Mouse (Mus musculus) retina, postnatal 1 day (tissue): ENCODE measurements around the gene Sult2a6.

Source experiments
- DNase-seq: peaks from one replicate; pipeline ENCODE4 v3.0.0-alpha.2; 2012

The Sult2a6 gene

DNA sequence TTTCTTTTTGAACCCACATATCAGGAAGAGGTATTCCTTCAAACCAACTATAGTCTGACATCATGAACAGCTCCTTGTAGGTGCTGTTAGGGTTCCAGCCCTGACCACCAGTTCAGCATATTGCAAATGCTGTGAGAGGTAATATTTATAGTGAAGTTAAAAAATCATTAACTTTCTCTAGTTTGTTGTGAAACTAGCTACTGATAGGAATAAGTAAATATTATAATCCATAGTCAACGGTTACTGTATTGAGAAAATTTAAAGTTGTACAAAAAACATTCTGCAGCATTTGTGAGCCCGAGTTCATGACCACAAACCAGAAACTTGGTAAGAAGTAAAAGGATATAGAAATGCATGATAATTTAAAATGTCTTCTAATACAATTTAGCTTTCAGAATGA lies at the start of gene Sult2a6:
TSS of gene Sult2a6 (minus strand) at position 101 of the 400 bp plus-strand sequence.
- DNase-seq = no peak

DNA sequence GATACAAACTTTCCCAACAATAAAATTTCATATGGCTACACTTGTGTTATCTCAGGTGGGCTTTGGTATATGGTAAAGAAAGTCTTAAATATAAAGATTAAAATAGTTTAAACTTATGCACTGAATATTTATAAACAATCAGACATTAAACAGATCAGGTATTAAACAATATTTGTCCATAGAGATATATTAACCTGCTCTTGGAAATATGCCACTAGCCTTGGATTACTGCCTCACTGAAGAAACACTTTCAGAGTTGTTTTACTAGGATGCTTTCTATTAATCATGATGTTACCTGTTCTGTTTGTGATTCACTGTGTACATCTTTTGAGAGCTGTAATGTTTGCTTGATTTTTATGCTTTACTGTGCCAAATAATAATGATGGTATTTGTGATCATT lies 39.4 kb downstream of the Sult2a6 start:
- DNase-seq = no peak

DNA sequence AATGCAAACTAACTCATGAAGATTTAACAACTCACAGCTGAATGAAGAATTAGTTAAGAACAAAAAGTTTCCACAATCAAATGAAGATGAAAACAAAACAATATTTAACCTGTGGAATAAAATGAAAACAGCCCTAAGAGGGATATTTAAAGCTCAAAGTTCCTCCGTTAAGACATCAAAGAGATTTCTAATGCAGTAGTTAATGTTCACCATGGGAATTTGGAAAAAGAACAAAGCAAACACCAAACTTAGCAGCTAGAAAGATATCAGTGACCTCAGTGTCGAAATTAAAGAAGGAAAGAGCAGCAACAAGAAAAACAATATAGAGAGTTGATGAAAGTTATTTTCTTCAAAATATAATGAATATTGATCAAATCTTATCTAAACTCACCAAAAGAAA lies 51.3 kb downstream of the Sult2a6 start:
- no peak for DNase-seq

DNA sequence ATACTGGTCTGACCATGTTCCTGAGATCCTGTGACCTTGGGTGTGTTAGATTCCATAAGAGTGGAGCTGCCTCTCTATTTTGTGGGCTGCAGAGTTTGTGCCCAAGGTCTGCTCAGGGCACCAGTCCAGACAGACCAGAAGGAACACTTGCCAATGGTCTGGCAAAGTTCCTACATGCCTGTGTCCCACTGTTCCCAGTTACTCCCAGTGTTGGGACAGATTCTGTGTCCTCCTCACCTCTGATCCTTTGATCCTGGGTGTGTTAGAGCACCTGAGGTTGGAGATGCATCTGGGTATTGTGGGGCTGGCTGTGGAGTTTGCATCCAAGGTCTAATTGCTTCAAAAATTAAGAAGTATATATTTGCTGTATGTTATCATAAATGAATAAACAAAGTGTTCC lies 52.2 kb downstream of the Sult2a6 start:
- no peak for DNase-seq
